Mouse (Mus musculus) thymus, postnatal 25 days (tissue): ENCODE measurements around the gene 4921507P07Rik.
"Not testable (repeated sequence)": the region's sequence is repeated elsewhere in the genome, so short reads cannot be mapped to it uniquely, and the experiment has no call there.

Experiments
- DNase-seq: peaks from one replicate; pipeline ENCODE4 v3.0.0; 2022

The 4921507P07Rik gene

DNA sequence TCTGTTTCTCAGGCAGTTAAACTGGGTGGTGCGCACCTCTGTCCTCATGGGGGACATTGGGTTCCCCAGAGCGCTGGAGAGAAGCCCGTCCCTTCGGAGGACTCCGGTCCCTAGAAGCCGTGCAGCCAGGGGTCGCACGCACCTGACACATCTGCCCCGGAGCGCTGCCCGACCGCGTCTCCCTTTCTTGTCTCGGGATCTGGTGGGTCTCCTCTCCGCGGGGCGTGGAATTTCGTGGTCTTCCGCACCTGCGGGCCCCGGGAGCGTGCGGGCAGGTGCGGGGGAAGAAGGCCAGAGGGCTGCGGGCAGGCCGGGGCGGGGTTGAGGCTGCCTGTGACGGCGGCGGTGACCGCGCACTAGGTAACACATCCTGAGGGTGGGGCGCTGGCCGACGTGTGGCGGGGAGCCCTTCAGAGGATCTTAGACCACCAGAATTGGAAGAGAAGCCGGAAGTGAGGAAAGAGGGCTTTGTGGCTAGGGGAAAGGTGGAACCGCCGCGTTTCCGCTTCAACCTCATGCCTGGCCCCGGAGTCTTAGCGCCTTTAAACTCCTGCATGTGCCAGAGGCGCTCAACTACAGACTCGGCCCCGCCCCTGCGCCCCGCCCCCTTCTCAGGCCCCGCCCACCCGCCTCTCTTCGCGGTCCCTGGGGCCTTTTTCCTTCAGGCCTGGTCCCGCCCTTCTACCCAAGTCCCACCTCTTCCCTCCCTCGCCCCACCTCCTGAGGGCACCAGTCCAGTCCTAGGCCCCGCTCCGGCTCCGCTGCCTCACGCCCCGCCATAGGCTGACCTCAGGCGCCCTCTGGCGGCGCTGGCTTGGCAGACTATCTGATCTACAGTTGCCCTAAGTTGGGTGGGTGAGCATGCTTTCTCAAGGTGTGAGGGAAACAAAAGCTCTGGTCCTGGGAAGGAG, at the start of gene 4921507P07Rik:
Gene 4921507P07Rik, minus strand, starts transcription at position 332 of the 911 bp plus-strand sequence.
- peak; percentile 94 for DNase-seq

DNA sequence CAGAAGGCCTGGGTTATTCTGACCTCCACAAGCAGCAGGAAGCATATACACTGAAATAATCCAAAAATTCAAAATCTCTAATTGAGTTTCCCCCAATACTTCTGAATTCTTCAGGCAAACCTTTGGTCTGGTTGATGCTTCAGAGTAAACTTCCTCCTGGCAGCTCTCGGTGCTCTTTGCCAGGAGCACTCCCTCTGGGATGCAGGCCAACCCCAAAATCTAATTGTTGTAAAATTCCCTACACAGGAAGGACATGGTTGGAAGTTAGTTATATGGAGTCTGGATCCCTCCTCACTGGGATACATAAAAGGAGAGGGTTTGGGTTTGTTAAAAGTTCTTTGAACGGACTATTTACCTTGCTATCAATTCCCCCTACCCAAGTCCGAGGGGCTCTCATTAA, 48.3 kb upstream of the 4921507P07Rik start:
- no peak for DNase-seq

DNA sequence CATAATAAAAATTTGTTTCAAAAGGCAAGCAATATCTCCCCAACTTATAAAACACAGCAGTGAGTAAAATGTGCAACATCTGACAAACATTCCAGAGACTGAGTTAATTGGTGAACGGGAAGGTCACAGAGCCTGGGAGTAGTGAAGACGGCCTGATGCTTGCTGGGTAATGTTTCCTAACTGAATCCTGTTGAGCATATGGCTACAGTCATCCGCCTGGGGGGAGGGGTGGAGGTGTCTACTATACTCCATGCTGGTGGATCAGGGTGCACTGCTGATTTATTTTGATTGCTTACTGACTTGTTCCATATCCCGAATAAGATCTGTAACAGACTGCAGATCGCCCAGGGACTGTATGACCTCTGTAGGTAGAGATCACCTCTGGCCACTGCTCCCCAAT, 45.5 kb upstream of the 4921507P07Rik start:
- no peak for DNase-seq

DNA sequence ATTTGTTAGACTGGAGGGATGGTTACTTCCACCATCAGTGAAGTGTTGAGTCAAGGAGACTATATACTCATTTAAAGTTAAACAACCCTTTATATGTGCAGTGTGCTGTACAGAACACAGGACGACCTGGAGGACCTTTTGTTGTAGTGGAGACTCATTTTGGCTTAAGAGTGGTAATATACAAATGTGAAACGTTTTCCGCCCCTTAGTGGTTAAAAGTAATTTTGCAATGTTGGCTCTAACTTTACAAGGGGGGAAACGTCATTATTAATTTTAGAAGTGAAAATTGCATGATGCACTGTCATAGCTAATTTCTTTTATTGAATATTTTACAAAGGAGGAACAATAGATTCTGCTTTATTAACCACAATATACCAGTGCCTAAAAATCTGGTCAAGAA, 43.9 kb upstream of the 4921507P07Rik start:
- DNase-seq = no peak

DNA sequence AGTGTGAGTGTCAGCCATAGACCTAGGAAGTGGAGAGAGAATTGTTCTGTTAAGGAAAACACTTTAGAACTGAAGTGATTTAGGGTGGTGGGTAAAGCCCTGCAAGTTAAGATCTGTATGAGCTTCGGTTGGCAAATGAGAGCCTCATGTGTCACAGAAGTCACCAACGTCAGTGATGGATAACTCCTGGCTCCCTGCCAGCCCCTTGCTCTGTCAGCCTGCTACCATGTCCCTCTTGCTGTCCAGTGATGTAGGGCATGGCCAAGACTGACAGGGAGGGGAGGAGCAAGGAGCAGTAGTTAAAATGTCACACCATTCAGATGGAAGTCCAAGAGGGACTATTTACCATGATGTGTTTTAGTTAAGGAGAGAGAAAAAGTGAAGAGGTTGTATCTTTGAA, 43.2 kb upstream of the 4921507P07Rik start:
- no peak for DNase-seq

DNA sequence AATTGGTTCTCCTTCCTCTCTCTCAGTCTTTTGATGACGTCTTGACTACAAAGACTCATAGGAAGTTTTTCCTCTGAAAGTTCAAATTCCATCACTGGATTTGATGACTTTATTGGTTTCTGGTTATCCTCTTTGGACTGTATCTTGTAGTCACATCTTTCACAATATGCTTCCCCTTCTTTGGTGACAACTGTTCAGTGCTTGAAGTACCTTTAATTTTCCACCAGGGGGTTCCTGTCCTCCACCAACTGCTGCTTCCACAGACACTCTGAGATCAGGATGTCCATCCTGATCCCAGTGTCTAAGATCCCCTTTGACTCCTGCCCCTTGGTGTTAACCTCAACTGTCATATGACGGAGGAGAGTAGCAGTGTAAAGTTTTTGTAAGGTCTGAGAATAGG, 29.7 kb upstream of the 4921507P07Rik start:
- DNase-seq = not testable (repeated sequence)

DNA sequence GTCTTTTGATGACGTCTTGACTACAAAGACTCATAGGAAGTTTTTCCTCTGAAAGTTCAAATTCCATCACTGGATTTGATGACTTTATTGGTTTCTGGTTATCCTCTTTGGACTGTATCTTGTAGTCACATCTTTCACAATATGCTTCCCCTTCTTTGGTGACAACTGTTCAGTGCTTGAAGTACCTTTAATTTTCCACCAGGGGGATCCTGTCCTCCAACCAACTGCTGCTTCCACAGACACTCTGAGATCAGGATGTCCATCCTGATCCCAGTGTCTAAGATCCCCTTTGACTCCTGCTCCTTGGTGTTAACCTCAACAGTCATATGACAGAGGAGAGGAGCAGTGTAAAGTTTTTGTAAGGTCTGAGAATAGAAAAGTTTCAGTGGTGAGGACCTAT, 21.8 kb upstream of the 4921507P07Rik start:
- DNase-seq = not testable (repeated sequence)

DNA sequence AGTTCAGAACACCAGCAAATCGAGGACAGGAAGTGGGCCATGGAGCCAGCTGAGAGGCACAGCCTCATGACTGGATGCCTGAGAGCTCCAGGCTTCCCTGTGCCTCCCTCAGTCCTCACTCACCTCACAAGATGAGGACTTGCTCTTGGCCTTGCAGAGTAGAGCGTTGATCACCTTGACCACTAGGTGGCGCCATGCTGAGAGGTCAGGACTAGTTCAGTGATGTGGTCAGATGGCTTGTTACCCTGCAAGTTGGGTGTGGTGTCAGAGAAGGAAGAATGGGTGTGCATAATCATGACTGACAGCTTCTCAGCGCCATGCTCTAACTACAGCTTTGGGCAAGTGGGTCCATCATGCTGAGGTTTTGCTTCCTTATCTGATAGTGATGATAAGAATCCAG, 5.2 kb upstream of the 4921507P07Rik start:
- DNase-seq = peak; percentile 49

DNA sequence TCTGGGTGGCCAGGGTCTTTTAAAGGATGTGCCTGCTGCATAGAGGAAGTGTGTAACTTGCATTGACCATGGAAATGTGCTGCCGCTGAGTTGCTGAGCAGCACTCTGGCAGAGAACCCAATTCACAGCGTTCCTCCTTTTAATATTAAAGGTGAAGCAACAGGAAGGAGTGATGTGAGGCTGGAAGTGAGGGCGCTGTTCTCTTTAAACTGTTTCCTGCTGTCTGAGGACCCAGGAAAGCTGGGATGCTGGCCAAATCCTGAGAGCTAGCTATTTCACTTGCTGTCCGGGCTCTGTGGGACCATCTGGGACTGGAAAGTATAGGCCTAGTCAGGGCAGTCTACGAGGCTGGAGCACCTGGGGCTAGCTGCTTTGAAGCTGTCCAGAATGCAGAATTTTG, 2.1 kb upstream of the 4921507P07Rik start:
- no peak for DNase-seq

DNA sequence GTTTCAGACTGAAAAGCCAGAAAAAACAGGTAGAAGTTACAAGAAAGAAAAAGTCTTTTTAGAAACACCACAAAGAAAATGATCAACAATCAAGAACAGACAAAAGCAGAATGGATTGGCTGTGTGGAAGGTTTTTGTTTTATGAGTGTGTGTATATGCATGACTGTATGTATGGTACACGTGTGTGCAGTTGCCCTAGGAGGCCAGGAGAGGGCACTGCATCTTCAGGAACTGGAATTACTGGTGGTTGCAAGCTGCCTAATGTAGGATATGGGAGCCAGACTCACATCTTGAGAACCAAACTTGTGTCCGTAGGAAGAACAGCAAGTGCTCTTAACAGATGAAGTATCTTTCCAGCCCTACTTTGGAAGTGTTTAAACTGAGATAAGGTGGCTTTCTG, 2.1 kb downstream of the 4921507P07Rik start:
- no peak for DNase-seq

DNA sequence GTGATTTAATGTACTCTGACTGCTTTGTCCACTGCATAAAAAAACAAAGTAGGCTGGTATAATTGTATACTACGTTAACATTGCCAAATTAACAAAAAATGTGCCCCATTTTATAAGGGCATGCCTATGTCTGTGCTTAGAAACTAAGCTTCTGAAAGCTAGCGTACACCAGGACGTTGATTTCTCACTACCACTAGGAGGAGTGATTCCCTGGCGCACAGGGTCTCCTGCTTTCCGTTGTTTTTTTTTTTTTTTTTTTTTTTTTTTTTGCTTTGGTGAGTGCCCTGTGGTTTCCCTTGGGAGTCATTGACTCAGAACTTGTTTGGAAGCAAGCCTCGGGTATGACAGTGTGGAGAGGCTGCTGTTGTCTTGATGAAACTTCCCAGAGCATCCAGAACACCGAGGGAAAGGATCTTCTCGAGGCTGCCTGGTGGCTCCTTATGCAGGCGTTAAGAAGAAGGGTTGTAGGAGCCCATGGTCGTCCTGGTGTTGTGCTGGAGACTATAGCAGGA, 3.0 kb downstream of the 4921507P07Rik start:
- no peak for DNase-seq

DNA sequence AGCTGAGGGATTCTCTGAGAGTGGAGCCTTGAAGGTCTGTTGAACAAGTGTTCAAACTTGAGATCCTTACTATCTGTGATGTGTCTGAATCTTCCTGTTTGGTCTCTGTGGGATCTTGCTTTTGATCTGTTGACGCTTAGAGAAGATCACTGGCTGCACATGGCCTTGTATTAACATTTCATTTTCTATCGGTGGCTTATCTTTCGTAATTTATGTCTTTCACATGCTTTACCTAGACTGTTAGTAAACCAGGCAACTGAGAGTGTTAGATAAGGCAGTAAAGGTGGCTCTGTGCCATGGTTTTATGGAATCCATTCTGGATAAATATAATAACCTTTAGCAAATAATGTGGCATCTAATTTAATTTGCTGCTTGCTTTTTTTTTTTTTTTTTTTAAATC, 6.2 kb downstream of the 4921507P07Rik start:
- DNase-seq = no peak

DNA sequence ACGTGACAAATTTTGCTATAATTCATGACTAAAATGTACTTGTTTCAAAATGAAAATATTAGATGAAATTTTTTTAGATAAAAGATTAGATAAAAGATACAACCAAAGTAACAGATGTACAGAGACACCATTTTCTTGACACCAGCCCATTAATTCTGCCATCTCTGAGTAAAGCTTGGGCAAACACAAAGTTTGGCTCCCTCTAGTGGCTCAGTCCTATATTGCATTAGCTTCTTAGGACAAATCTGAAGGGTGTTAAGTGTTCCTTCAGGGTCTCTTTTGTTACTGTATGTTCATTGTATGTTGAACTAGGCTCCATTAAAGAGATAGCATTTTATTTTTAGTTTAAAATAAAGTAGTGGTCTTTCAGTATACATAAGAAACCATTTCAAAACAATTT, 8.2 kb downstream of the 4921507P07Rik start:
- peak; percentile 46 for DNase-seq

DNA sequence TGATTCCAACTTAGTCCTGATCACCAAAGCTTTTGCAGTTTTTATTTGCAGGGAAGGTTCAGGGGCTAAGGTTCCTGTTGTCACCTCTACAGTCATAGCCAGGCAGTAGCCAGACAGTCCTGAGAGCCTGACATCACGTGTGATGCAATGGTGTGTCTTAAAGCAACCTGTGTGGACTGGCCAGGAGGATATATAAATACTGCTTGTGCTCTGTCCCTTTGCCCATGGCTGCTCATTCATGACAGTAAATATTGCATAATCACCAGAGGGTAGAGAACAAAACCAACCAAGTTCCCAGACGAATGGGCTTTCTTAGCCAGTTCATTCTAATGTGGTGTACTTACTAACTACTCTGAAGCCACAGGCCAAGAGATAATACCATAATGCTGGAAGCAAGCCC, 9.0 kb downstream of the 4921507P07Rik start:
- no peak for DNase-seq

DNA sequence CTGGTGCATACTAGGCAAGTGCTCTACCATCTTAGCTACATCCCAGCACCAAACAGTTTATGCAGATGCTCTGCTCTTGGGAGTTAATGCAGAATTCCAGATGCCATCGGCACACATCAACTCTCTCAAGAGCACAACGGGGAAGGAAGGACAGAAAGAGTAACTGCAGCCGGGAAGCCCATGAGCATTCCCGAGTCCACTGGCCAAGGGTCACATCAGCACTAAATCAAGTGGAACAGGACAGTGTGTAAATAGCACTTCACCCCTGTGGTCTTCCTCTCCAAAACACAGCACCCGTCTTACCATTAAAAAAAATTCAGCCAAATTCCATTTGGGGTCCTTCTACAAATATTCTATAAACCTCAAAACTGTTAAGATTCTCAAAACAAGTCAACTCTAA, 10.1 kb downstream of the 4921507P07Rik start:
- no peak for DNase-seq

DNA sequence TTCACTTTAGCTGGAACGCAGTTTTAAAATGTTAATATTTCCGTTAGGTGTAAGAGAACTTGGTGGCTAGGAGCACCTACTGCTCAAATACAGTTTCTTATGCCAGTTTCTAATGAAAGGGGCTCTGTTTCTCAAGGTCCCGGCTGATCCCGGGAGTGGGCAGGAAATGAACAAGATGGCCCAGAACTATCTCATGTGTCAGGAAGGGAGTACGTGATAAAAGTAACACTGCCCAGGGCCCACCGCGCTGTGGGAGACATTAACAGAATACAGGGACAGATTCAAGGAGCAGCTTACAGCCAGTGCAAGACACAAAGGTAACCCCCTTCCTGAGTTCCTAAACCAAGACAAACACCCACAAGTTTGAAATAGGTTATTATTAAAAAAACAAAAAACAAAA, 10.7 kb downstream of the 4921507P07Rik start:
- DNase-seq = no peak

DNA sequence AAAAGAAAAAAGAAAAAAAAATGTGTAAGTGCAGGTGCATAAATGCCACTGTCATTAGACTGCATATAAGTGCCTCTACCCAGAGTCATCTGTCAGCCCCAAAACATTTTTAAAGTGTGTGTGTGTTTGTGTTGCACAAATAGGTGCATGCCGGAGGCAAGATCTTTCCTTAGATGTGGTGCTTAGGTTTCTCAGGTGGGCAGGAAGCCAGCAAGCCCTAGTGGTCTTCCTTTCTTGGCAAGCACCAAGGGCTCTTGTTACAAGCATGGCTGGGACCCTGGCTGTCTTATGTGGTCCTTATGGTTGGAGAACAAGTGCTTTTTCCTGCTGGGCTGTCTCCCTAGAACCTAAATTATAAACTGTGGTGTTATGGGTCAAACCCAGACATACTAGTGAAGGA, 24.8 kb downstream of the 4921507P07Rik start:
- DNase-seq = peak; percentile 11

DNA sequence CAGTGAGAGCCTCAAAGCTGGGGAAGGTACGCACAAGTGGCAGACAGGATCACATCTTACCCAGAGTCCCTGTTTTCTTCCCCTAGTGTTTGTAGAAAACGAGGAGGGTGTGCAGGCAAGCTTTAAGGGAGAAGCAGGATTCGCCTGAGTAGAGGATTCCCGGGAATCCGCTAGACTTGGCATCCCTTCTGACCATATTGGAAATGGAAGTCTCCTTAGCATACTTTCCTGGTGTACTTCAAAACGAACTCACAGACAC, 29.5 kb downstream of the 4921507P07Rik start:
- no peak for DNase-seq

DNA sequence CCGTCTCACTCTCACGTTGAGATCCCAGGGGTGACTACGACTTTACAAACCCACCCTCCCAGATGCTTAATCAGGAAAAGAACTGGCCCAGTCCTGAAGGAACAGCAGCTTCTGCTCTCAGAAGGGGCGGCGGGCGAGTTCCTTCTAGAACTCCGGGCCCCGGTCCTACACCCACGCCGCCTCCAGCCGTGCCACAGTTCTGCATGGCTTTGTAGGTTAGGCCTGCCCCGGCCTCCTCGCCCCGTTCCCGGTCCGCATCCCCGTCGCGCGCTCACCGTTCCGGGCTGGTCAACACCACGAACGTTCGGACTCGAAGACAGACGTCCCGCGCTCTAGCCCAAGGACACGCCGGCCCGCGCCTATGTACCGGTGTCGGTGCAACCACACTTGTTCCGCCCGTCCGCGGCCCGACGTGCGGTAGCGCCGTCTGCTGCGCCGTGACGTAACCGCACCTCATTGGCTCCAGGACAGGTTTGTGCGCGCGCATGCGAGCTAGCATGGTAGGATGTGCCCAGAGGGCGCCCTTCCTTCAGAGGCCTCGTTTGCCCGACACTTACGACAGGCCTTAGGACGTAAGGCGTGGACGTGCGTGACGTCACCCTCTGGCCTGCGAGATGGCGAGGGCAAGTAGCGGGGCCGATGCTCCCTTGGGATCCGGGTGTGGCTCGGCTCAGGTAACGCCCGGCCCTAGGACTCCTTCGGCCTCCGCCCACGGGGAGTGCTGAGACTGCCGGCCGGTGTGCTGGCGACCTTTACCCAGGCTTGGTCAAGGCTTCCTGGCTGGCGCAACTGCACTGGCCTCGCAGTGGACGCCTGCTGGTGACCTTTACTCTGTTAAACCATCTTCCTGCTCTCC, 30.1 kb downstream of the 4921507P07Rik start, which contains the start of gene Cycs:
Gene Cycs, minus strand, starts transcription at position 398 of the 856 bp plus-strand sequence.
- peak; percentile 98 for DNase-seq

DNA sequence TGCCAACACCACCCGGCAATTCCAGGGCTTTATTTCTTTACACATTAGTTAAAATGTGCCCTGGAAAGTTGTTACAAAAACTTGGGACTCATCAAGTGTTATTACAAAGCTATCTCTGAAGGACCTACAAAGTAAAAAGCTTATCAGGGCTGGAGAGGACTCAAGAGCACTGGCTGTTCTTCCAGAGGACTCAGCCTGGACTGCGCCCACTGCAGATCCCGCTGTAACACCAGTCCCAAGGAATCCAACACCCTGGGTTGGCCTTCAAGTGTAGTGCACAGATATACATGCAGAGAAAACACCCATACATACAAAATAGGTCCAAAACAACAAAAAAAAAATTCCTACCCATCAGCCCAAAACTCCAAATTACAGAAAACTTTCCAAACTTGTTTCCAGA, 32.8 kb downstream of the 4921507P07Rik start:
- no peak for DNase-seq

DNA sequence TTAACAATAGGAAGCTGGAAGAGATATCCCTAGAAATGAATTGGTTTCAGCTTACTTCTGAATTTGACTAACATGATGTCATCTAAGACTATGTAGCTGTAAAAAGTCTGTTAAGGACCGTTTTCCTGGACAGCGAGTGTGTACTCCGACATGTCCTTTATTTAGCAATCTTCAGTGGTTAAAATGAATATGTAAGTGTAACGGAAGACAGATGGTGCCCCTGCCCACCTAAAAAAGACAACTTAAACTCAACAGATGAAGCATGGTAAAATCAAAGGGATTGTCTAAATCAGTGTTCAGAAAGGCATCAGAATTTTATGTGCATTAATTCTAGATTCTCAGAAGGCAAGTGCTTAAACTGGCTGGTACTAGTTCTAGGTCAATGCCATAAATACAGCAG, 34.0 kb downstream of the 4921507P07Rik start:
- no peak for DNase-seq

DNA sequence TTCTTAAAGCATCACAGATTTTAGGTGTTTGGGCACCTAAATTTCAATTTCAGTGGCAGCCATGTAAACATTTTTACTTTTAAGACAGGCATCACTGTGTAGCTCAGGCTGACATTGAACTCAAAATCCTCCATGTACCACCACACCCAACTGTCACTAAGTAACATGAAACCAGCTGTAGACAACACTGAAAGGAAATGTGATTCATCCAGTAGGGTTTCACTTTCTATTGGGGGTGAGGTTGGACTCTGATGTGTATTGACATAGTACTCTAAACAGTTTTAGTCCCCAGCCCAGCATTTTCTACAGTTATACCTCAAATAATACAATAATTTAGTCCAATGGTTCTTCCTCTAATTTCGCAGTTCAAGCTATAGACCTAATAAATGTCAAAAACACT, 35.7 kb downstream of the 4921507P07Rik start:
- DNase-seq = no peak

DNA sequence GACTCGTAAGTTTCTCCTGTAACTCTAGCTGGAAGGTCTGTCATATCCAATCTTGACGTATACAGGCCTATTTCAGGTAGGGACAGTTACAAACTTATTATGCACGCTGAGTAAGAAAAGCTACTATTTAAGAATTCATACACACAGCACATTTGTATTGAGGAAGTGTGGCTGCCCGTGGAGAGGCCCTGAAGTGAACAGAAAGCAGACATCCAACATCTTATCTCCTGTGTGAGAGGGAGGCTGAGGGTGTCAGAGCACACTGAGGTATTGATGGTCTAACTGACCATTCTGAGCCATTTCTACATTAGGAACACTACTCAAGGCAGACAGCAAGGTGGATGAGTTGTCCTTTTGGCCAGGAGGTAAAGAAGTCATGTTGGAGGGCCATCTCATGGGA, 37.6 kb downstream of the 4921507P07Rik start:
- no peak for DNase-seq

DNA sequence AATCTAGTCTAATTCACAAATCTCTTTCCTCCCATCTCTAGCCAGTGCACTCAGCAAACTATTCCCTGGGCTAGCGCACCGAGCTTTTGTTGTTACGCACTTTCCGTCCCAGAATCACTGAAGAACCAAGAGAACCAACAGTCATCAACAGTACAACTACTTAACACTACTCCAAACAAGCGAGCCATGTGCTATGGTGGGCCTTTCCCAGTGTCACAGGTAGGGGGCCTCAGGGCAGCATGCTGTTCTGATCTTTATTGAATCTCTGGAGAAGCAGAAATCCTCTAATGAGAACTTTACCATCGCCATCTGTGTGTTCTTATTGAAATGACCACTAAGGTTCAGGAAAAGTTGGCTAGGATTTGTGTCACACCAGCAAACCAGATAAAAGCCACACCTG, 38.9 kb downstream of the 4921507P07Rik start:
- DNase-seq = no peak
